8 mouse cellular contexts compared by ENCODE assay signal in the genomic region with DNA sequence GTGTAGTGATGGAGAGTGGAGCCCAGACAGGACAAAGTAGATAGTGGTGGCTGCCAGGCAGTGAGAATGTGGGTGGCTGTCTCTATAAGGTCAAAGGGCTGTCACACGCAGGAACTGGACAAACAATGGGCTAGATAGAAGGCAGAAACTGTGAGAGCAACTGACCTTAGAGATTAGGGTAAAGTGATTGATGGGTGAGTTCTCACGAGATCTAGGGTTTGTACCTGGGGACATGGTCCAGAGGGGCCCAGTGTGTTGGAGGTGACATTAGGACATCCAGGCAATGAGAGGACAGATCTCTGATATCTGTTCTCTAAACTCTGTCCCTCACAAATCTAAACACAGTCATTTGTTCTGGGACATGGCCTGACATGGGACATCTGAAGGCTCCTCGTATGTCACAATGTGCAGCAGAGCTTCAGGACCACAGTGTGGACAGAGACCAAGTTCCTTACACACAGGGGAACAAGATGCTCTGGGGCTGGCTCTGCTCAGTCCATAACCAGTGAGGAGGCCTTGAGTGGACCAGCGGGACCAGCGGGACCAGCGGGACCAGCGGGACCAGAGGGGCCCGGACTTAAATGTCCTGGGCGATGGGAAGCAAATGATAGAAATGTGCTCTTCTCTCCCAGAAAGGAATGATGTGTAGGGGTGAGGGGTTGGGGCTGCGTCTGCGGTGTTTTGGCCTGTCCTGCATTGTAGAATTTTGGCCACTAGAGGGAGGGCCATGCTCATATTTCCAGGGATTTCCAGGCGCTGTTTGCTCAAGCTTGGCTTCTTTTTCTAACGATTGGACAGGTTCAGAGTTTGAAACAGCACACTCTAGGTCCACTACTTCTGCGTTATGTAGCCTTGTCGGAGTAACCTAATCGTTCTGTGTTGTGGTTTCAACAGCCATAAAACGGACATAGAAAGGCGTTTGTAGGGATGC. TPM values are rescaled to one million over a fixed set of nuclear protein-coding genes. Genes with fewer than 3 reads are reported as not detected.
DNase-seq lines count a peak whose midpoint lies in the region; ATAC-seq and TF ChIP-seq lines count a peak whose summit lies in the region.

No protein-coding gene starts in this region.

- H3K27me3 ChIP-seq in forebrain, embryonic 16.5 days (replicated peaks; ENCODE audit: control insufficient read depth, insufficient read depth, low read length) = 0 out of 2 replicates have a peak, but pooled peaks cover 3% of the 10 kb centered on the region
- no peaks in the 10 kb centered on the region for H3K27me3 ChIP-seq in intestine, embryonic 14.5 days (replicated peaks; ENCODE audit: control insufficient read depth, insufficient read depth, low read length)
- peaks cover 15% of the 10 kb centered on the region for H3K27me3 ChIP-seq in midbrain, embryonic 13.5 days
- no peaks in the 10 kb centered on the region for H3K27me3 ChIP-seq in small intestine, adult 2 months (ENCODE audit: control insufficient read depth, insufficient read depth, low read length)

- no peaks in the 10 kb centered on the region for H3K36me3 ChIP-seq in forebrain, embryonic 16.5 days (ENCODE audit: control insufficient read depth, insufficient read depth)
- no peaks in the 10 kb centered on the region for H3K36me3 ChIP-seq in intestine, embryonic 14.5 days (ENCODE audit: control insufficient read depth, insufficient read depth, low read length)
- H3K36me3 ChIP-seq in midbrain, embryonic 13.5 days = no peaks in the 10 kb centered on the region
- H3K36me3 ChIP-seq in small intestine, adult 2 months (ENCODE audit: control insufficient read depth, insufficient read depth, low read length) = no peaks in the 10 kb centered on the region

- WGBS in forebrain, embryonic 16.5 days = 12% methylated on average over 18 of the region's 18 CpGs
- 8% methylated on average over 18 of the region's 18 CpGs for WGBS in intestine, embryonic 14.5 days
- 13% methylated on average over 18 of the region's 18 CpGs for WGBS in midbrain, embryonic 13.5 days
- 4% methylated on average over 18 of the region's 18 CpGs for WGBS in small intestine, adult 2 months

- ATAC-seq in cerebellum, adult (ENCODE audit: insufficient number of reproducible peaks, low FRiP score, low TSS enrichment) = peak; percentile 74; the same call in 1 of the 2 replicates
- ATAC-seq in forebrain, embryonic 16.5 days = peak; percentile 70
- ATAC-seq in intestine, embryonic 14.5 days (replicated peaks; ENCODE audit: low FRiP score, low TSS enrichment, low read depth) = peak; percentile 54; the same call in 1 of the 2 replicates
- peak; percentile 72 for ATAC-seq in midbrain, embryonic 13.5 days

- H3K27ac ChIP-seq in forebrain, embryonic 16.5 days (ENCODE audit: low read length) = no peak overlapping the region
- no peak overlapping the region for H3K27ac ChIP-seq in intestine, embryonic 14.5 days (ENCODE audit: low read depth)
- no peak overlapping the region for H3K27ac ChIP-seq in midbrain, embryonic 13.5 days
- no peak overlapping the region for H3K27ac ChIP-seq in small intestine, adult 2 months (ENCODE audit: insufficient read depth, low read depth, low read length)

- H3K9ac ChIP-seq in forebrain, embryonic 16.5 days (replicated peaks; ENCODE audit: low read depth, low read length) = no peak overlapping the region
- H3K9ac ChIP-seq in intestine, embryonic 14.5 days (ENCODE audit: low read length) = no peak overlapping the region
- H3K9ac ChIP-seq in midbrain, embryonic 13.5 days (replicated peaks) = 0 out of 2 replicates have a peak overlapping the region, but pooled peaks have one; percentile 10

- intact Hi-C loops in left cerebral cortex, postnatal 36 days (cut with DNase I) = loop anchor here (1.0 to 5.0 kb wide), 2 partner anchors 38 to 117 kb away; partner anchors contain the start of gene Spns1

- TF ChIP-seq POLR2A in small intestine, adult 2 months (IDR thresholded peaks at IDR 0.05; ENCODE audit: low read depth, low read length) = no peak

- no peaks in the 10 kb centered on the region for H3K9me3 ChIP-seq in forebrain, embryonic 16.5 days (ENCODE audit: control insufficient read depth, low read length)
- no peaks in the 10 kb centered on the region for H3K9me3 ChIP-seq in intestine, embryonic 14.5 days (ENCODE audit: control insufficient read depth, low read length)
- H3K9me3 ChIP-seq in midbrain, embryonic 13.5 days = no peaks in the 10 kb centered on the region

- H3K4me1 ChIP-seq in forebrain, embryonic 16.5 days (replicated peaks; ENCODE audit: control insufficient read depth, insufficient read depth, low read length) = peaks cover 14% of the 10 kb centered on the region
- no peaks in the 10 kb centered on the region for H3K4me1 ChIP-seq in intestine, embryonic 14.5 days (replicated peaks; ENCODE audit: control insufficient read depth, insufficient read depth, low read length)
- peaks cover 8% of the 10 kb centered on the region; the same call in 1 of the 2 replicates for H3K4me1 ChIP-seq in midbrain, embryonic 13.5 days (replicated peaks)
- H3K4me1 ChIP-seq in small intestine, adult 2 months (ENCODE audit: control insufficient read depth, insufficient read depth, insufficient read length, low read length) = no peaks in the 10 kb centered on the region

- TF ChIP-seq CTCF in small intestine, adult 2 months (IDR thresholded peaks at IDR 0.05; ENCODE audit: extremely low read depth, insufficient read length, insufficient replicate concordance, low read depth, low read length) = peak; percentile 78; the same call in 1 of the 2 replicates

- peak; percentile 59 to 93 for DNase-seq in adrenal gland, adult (ENCODE audit: inconsistent age in 2 of 2, low spot score in 1 of 2)
- no peak for DNase-seq in adrenal gland, adult 8-10 months
- DNase-seq in intestine, embryonic 14.5 days (ENCODE audit: low spot score) = peak; percentile 87
- DNase-seq in left cerebral cortex, postnatal 36 days (ENCODE audit: low spot score in 2 of 2) = peak; percentile 72 to 73

- H3K4me2 ChIP-seq in forebrain, embryonic 16.5 days (ENCODE audit: low read length) = no peak overlapping the region
- no peak overlapping the region for H3K4me2 ChIP-seq in intestine, embryonic 14.5 days (ENCODE audit: low read length)
- H3K4me2 ChIP-seq in midbrain, embryonic 13.5 days (replicated peaks) = no peak overlapping the region

- no peak overlapping the region for H3K4me3 ChIP-seq in forebrain, embryonic 16.5 days (replicated peaks; ENCODE audit: low read length)
- H3K4me3 ChIP-seq in intestine, embryonic 14.5 days (ENCODE audit: low read depth, low read length) = no peak overlapping the region
- no peak overlapping the region for H3K4me3 ChIP-seq in midbrain, embryonic 13.5 days (replicated peaks)
- H3K4me3 ChIP-seq in small intestine, adult 2 months (ENCODE audit: low read depth, low read length) = no peak overlapping the region

RNA-seq across cellular contexts. Expression of gene Sbk1, which starts 11.9 kb away (rescaled TPM):
- total RNA-seq in adrenal gland, adult 8-10 months (2022) = 100 to 1,000 TPM in 2 of 4 experiments, 10 to 100 TPM in 2; 32.4 to 142 (median 75.6) TPM
- polyA plus RNA-seq in forebrain, embryonic 16.5 days (2015; fragmentation: Nextera tagmentation; extraction: Ambion mirVana) = 295 and 323 TPM in 2 replicates
- polyA plus RNA-seq in intestine, embryonic 14.5 days (2014; fragmentation: Nextera tagmentation; extraction: Ambion mirVana) = 33.8 and 34.2 TPM in 2 replicates
- total RNA-seq in left cerebral cortex, postnatal 36 days (2021) = 10 to 100 TPM; 65.2 to 69.9 TPM
- polyA plus RNA-seq in midbrain, embryonic 13.5 days (2015; fragmentation: Nextera tagmentation; extraction: Ambion mirVana) = 238 and 300 TPM in 2 replicates
- 13.6 and 29.6 TPM in 2 replicates for polyA plus RNA-seq in small intestine, adult 2 months (2012; rRNA removed)
